Mouse (Mus musculus) hindbrain, embryonic 14.5 days (tissue): ENCODE measurements around the gene E430018J23Rik. TPM values are rescaled to one million over a fixed set of nuclear protein-coding genes. Genes with fewer than 3 reads are reported as not detected.
"Not testable (repeated sequence)": the region's sequence is repeated elsewhere in the genome, so short reads cannot be mapped to it uniquely, and the experiment has no call there.

ENCODE experiments used
- ATAC-seq: fragments of 200-750 bp; cut with Nextera tagmentation; 2 replicates; pipeline ENCODE4 v1.8.0; 2017; ENCODE audit warnings: moderate number of reproducible peaks, mild to moderate bottlenecking, moderate TSS enrichment, moderate library complexity; ENCODE audit not compliant: low FRiP score
- DNase-seq: peaks from one replicate; pipeline ENCODE4 v3.0.0-alpha.2; 2015; ENCODE audit warnings: low spot score
- H3K27ac ChIP-seq: fragments of 300-500 bp; sonication (generic); 2 replicates; pipeline ENCODE4 v1.5.1; 2014; ENCODE audit warnings: mild to moderate bottlenecking, moderate library complexity
- H3K27me3 ChIP-seq: fragments of 300-500 bp; sonication (generic); 2 replicates; pipeline ENCODE4 v1.6.1; 2014; ENCODE audit warnings: mild to moderate bottlenecking, low read length, mixed read lengths; ENCODE audit not compliant: control insufficient read depth, insufficient read depth
- H3K36me3 ChIP-seq: fragments of 300-500 bp; sonication (generic); replicated peaks from 2 replicates; pipeline ENCODE4 v1.6.1; 2014; ENCODE audit not compliant: control insufficient read depth, insufficient read depth
- H3K4me1 ChIP-seq: fragments of 300-500 bp; sonication (generic); replicated peaks from 2 replicates; pipeline ENCODE4 v1.6.1; 2014; ENCODE audit warnings: antibody characterized with exemption, low read length, mixed read lengths; ENCODE audit not compliant: control insufficient read depth, insufficient read depth
- H3K4me2 ChIP-seq: fragments of 300-500 bp; sonication (generic); replicated peaks from 2 replicates; pipeline ENCODE4 v1.6.1; 2014; ENCODE audit warnings: mild to moderate bottlenecking, moderate library complexity
- H3K4me3 ChIP-seq: fragments of 300-500 bp; sonication (generic); replicated peaks from 2 replicates; pipeline ENCODE4 v1.5.1; 2014; ENCODE audit warnings: mild to moderate bottlenecking, low read length
- H3K9ac ChIP-seq: fragments of 300-500 bp; sonication (generic); 2 replicates; pipeline ENCODE4 v1.6.1; 2014
- H3K9me3 ChIP-seq: fragments of 300-500 bp; sonication (generic); 2 replicates; pipeline ENCODE4 v1.6.1; 2016; ENCODE audit warnings: low read length; ENCODE audit not compliant: control insufficient read depth
- WGBS: fragments of 180-500 bp; shearing (Covaris S2); extraction: QIAGEN DNeasy Blood & Tissue Kit; methylation state at CpG from one replicate; pipeline ENCODE4 v1.1.7; 2014; 5-methylcytosine and 5-hydroxymethylcytosine counted together
- polyA plus RNA-seq: library from polyadenylated mRNA; unstranded; fragments of >200 nt; fragmentation: Nextera tagmentation; extraction: Ambion mirVana; gene quantifications from 2 replicates; pipeline ENCODE4 v1.2.1, GENCODE M21; 2014

The E430018J23Rik gene
- polyA plus RNA-seq, 1 experiment from 2014 or later = 6.4 TPM

DNA sequence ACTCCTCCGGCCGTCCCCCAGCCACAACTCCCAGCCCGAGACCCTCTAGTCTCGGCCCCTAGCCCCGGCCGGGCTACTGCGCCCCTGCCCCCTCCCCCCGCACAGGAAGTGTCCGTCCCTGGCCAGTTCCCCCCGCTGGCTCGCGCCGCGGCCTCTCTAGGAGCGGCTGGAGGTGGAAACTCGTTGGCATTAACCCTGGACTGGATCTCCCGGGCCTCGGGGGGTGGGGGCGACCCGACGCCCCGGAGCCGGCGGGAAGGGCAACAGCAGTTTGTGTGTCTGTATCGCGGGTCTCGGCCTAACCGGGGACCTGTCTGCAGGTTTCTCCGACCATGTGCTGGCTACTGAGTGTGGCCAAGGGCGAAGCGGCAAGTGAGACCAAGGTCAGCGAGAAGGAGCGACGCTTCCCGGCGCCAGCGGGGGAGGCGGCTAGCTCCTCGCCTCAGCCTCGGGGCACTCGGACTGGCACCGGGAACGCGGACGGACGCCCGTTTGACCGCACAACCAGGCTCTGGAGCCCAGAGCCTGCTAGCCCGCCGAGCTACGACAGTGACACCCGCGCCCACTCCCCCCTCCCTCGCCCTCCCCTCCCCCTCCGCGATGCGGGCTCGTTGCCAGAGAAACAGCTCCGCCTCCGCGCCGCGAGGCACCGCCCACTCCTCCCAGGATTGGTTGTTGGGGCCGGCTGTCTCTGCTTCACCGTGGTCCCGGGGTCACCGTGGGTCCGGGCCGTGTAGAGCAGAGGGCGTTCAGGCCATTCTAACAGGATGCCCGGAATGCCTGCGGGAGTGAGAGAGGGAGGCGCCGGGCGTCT, 47.7 kb downstream of the E430018J23Rik start, which contains the start of gene Zfp768:
Gene Zfp768 (minus strand): TSS at position 78 of the 814 bp plus-strand sequence.
- Histone ChIP-seq H3K4me1 (peaks cover 13% of the 10 kb centered on the region), H3K4me3 (peak within 1 kb of the TSS; percentile 93), H3K9me3 (no peaks in the 10 kb centered on the region), H3K27me3 (no peaks in the 10 kb centered on the region), H3K36me3 (peaks cover 23% of the 10 kb centered on the region), H3K27ac (peak within 1 kb of the TSS; percentile 97), H3K9ac (peak within 1 kb of the TSS; percentile 93), H3K4me2 (peak within 1 kb of the TSS; percentile 67)
- WGBS = under 1% methylated on average over 71 of the region's 76 CpGs
- ATAC-seq (peak; percentile 90), DNase-seq (peak; percentile 94)

DNA sequence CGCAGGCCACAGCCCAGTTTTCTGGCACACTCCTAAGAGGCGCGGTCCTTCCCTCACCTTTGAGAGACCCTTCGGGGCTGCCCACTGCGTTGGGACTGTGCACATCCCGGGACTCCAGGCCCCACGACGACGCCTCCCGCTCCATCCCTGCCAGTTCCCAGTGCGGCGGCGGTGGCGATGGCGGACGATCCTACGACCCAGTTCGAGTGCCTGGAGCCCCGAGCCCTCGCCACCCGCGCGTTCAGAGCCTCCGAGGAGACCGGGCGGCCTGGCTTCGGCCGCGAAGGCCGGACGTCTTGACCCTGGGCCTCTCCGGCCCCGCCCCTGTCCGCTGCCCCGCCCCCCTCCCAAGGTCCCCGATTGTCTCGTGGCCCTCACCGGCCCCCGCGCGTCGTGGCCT, 48.3 kb downstream of the E430018J23Rik start:
- Histone ChIP-seq H3K4me3 (peak overlapping the region; percentile 93), H3K9me3 (no peaks in the 10 kb centered on the region), H3K4me1 (peaks cover 13% of the 10 kb centered on the region), H3K4me2 (peak overlapping the region; percentile 67), H3K27me3 (no peaks in the 10 kb centered on the region), H3K27ac (peak overlapping the region; percentile 97), H3K36me3 (peaks cover 23% of the 10 kb centered on the region), H3K9ac (peak overlapping the region; percentile 93)
- WGBS = under 1% methylated on average over 42 of the region's 42 CpGs
- DNase-seq (no peak), ATAC-seq (peak; percentile 25)

DNA sequence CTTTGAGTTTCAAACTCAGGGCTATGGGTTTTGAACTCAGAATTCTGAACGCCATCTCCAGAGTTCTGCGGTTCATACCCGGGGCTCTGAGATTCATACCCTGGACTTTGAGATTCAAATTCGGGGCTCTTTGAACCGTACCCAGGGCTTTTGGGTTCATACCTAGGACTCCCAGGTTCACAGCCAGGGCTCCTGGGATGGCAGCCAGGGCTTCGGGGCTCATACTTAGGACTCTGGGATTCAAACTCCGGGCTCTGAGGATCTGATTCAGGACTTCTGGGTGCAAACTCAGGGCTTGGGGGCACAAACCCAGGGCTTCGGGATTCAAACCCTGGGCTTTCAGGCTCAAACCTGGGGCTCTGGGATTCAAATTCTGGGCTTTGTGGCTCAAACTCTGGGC, 49.1 kb downstream of the E430018J23Rik start:
- ATAC-seq = no peak
- Histone ChIP-seq H3K4me1 (peaks cover 13% of the 10 kb centered on the region), H3K27ac (no peak overlapping the region), H3K27me3 (no peaks in the 10 kb centered on the region), H3K4me2 (peak overlapping the region; percentile 67), H3K9me3 (no peaks in the 10 kb centered on the region), H3K9ac (peak overlapping the region; percentile 93), H3K4me3 (peak overlapping the region; percentile 93), H3K36me3 (peaks cover 23% of the 10 kb centered on the region)
- DNase-seq = no peak
- 88% methylated on average over 8 of the region's 8 CpGs for WGBS

DNA sequence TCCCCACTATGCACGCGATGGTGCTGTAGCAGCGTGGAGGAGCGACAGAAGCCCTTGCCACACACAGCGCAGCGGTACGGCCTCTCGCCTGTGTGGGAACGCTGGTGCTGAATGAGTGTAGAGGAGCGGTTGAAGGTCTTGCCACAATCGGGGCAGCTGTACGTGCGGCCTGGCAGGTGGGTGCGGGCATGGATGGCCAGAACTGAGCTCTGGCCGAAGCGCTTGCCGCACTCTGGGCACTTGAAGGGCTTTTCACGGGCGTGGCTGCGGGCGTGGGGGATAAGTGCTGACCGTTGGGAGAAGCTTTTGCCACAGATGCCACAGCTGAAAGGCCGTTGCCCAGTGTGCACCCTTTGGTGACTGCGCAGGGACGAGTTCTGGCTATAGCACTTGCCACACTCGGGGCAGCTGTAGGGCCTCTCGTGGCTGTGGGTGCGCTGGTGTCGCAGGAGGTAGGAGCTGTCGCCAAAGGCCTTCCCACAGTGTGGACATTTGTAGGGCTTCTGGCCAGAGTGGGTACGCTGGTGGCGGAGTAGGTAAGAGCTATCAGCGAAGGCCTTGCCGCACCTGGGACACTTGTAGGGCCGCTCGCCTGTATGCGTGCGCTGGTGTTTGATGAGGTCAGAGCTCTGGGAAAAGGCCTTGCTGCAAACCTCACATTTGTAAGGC, 49.9 kb downstream of the E430018J23Rik start:
- Histone ChIP-seq H3K4me3 (no peak overlapping the region), H3K9ac (no peak overlapping the region), H3K4me2 (no peak overlapping the region), H3K36me3 (peaks cover 23% of the 10 kb centered on the region), H3K4me1 (peaks cover 13% of the 10 kb centered on the region), H3K27me3 (no peaks in the 10 kb centered on the region), H3K27ac (no peak overlapping the region), H3K9me3 (no peaks in the 10 kb centered on the region)
- DNase-seq = no peak
- ATAC-seq = no peak
- 96% methylated on average over 38 of the region's 38 CpGs for WGBS

DNA sequence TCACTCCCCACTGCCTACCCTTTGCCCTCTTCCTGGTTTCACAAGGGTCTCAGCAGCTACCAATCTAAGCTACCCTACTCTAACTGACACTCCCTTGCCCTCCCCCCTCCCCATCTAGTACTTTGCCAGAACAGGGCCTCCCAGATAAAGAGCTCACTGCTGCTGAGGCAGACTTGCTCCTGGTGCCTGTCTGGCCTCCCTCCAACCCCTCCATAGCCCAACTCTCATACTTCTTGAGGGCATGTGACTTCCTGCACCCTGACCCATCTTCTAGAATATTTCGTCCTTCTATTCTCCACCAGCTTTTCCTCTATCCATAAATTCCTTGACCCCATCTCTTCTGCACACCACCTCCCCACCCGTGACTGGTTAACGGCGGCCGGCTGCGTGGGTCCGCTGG, 50.5 kb downstream of the E430018J23Rik start:
- H3K4me3 ChIP-seq = no peak overlapping the region
- H3K4me1 ChIP-seq = peaks cover 13% of the 10 kb centered on the region
- H3K9ac ChIP-seq = no peak overlapping the region
- H3K27ac ChIP-seq = no peak overlapping the region
- 94% methylated on average over 7 of the region's 7 CpGs for WGBS
- DNase-seq (no peak), ATAC-seq (no peak)
- H3K36me3 ChIP-seq = peaks cover 23% of the 10 kb centered on the region
- no peak overlapping the region for H3K4me2 ChIP-seq
- H3K27me3 ChIP-seq = no peaks in the 10 kb centered on the region
- no peaks in the 10 kb centered on the region for H3K9me3 ChIP-seq

DNA sequence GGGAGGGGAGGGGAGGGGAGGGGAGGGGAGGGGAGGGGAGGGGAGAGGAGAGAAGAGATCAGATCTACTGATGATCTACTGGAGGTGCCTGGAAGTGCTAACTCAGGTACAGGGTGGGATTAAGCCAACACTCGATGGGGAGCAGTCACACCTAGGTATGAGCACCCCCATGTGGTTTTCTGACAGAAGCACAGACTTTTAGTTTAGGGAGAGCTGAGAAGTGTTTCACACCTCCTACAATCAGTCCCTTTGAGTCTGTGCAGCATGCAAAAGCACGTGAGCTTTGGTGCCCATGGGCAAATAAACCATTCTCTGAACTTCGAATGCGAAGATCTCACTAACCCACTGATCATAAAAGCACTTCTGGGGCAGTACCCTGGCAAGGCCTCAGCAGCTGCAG, 51.1 kb downstream of the E430018J23Rik start:
- no peak overlapping the region for H3K4me3 ChIP-seq
- peaks cover 23% of the 10 kb centered on the region for H3K36me3 ChIP-seq
- no peak overlapping the region for H3K27ac ChIP-seq
- no peak for ATAC-seq
- WGBS = 73% methylated on average over 4 of the region's 4 CpGs
- peaks cover 13% of the 10 kb centered on the region for H3K4me1 ChIP-seq
- no peaks in the 10 kb centered on the region for H3K27me3 ChIP-seq
- no peaks in the 10 kb centered on the region for H3K9me3 ChIP-seq
- H3K4me2 ChIP-seq = no peak overlapping the region
- DNase-seq = no peak
- H3K9ac ChIP-seq = no peak overlapping the region

DNA sequence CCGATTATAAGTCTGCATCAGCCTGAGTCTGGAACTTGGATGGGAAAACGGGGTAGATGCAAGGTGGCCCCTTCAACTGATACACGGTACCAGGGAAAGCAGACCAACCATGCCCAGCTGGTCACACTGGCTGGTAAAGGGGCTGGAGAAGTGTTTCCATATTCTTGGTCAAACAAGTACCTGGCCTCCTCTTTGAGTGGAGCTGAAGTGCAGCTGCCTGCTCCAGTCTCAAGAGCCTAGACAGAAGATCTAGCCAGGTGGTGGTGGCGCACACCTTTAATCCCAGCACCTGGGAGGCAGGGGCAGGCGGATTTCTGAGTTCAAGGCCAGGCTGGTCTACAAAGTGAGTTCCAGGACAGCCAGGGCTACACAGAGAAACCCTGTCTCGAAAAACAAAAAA, 51.6 kb downstream of the E430018J23Rik start:
- not testable (repeated sequence) for ATAC-seq, H3K9ac ChIP-seq, H3K27me3 ChIP-seq, H3K9me3 ChIP-seq, DNase-seq, H3K27ac ChIP-seq, H3K4me3 ChIP-seq, H3K4me2 ChIP-seq
- Histone ChIP-seq H3K4me1 (peaks cover 13% of the 10 kb centered on the region), H3K36me3 (peaks cover 23% of the 10 kb centered on the region)
- 96% methylated on average over 6 of the region's 6 CpGs for WGBS

DNA sequence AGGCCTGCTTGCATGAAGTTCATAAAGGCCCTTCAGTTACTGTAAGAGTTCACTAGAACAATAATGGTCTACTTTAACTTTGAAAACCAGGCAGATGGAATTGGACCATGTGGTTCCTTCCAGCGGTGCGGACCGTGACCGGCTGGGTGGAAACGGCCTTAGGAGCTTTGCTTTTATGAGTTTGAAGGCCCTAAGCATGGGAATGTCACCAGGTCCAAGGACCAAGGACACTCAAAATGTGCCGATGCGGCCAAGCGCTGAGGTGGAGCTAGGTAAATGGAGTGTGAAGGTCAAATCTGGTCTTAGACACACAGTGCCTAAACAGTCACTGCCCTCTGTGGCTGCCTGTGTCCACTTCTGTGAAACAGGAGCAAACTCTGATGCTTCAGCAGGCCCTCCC, 52.1 kb downstream of the E430018J23Rik start:
- Histone ChIP-seq H3K36me3 (peaks cover 23% of the 10 kb centered on the region), H3K27ac (no peak overlapping the region), H3K4me3 (no peak overlapping the region), H3K9me3 (no peaks in the 10 kb centered on the region), H3K4me1 (peaks cover 8% of the 10 kb centered on the region), H3K9ac (no peak overlapping the region), H3K27me3 (no peaks in the 10 kb centered on the region), H3K4me2 (no peak overlapping the region)
- ATAC-seq (no peak), DNase-seq (no peak)
- WGBS = 95% methylated on average over 8 of the region's 8 CpGs
